In the genomic region with DNA sequence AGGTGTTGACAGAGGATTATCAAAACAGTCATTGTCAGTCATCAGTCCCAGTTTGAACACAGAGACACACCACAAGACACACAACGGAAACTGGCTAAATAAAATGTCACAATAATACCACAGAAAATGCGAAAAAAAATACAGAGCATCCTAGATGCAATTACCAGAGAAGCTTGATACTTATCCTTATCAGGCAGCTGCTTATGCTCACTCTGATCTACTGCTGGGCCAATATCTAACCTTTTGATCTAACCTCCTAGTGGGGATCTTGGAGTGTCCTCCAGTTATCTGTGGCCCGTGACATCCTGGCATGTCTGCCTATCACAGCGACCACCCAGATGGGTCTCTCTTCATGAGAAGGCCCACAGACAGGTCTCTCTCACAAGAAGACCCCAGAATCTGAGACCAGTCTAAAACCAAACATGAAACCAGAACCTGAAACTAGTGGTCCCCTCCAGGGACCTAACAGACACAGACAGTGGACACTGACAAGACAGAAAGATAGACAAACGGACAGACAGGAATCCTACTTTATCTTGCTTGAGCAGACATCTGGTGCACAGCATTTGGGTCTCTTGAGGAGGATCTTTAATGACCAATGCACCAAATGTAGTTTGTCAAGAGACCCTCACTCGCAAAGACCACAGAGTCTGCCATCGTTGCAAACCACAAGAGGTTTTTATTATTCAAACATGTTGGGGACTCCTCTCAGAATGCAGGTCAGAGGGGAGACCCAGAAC, we compare ENCODE assay signal across 28 mouse cellular contexts. TPM values are rescaled to one million over a fixed set of nuclear protein-coding genes. Genes with fewer than 3 reads are reported as not detected.
DNase-seq lines count a peak whose midpoint lies in the region; ATAC-seq and TF ChIP-seq lines count a peak whose summit lies in the region.
"Had no signal": no experiment of that assay in that cellular context is flagged by ENCODE, and none has a peak within 500 bp of the region (broad histone marks: within the 10 kb centered on the region; RNA-seq: fewer than 3 reads in every experiment).

No protein-coding gene starts in this region.

- H3K4me1 ChIP-seq in G1E (ENCODE audit: insufficient read depth, low read depth, low read length) (peaks cover 5% of the 10 kb centered on the region; the same call in 1 of the 2 replicates), MEL (ENCODE audit: control insufficient read depth in 1 of 2, insufficient read depth in 2 of 2, low read length in 2 of 2) (peaks cover 14 to 18% of the 10 kb centered on the region in 2 experiments)
- H3K4me1 ChIP-seq in liver, postnatal 0 days (ENCODE audit: insufficient read depth): no peaks in the 10 kb centered on the region

- peak overlapping the region; percentile 11; the same call in 1 of the 2 replicates for H3K9ac ChIP-seq in MEL (ENCODE audit: control insufficient read depth, low read depth, low read length, poor library complexity, severe bottlenecking)
- no peak overlapping the region for H3K9ac ChIP-seq in liver, postnatal 0 days (replicated peaks)

- no peaks in the 10 kb centered on the region for H3K27me3 ChIP-seq in G1E (ENCODE audit: insufficient read depth, low read length)
- H3K27me3 ChIP-seq in MEL (ENCODE audit: control insufficient read depth in 1 of 2, insufficient read depth in 2 of 2, low read length in 2 of 2): no peaks in the 10 kb centered on the region
- no peaks in the 10 kb centered on the region for H3K27me3 ChIP-seq in liver, postnatal 0 days (ENCODE audit: insufficient read depth, low read length)
- H3K27me3 ChIP-seq: CH12.LX, Patski had no signal

- H3K9me3 ChIP-seq in G1E (replicated peaks): no peaks in the 10 kb centered on the region
- H3K9me3 ChIP-seq in MEL (replicated peaks; ENCODE audit: insufficient read depth, low read length): no peaks in the 10 kb centered on the region
- H3K9me3 ChIP-seq in liver, postnatal 0 days (ENCODE audit: low read length): no peaks in the 10 kb centered on the region

- H3K79me2 ChIP-seq in MEL (ENCODE audit: control insufficient read depth, insufficient read depth, low read length, poor library complexity): no peaks in the 10 kb centered on the region

- TF ChIP-seq RAD21 in MEL (IDR thresholded peaks at IDR 0.05; ENCODE audit: low read depth, low read length): no peak

- ATAC-seq in G1E (ENCODE audit: extremely low read depth, insufficient number of reproducible peaks, low FRiP score, poor library complexity, severe bottlenecking): peak; percentile 81
- ATAC-seq in liver, postnatal 0 days: no peak
- ATAC-seq: activated CD4-positive, CD25-positive, alpha-beta regulatory T cell, adult 4 months; CD4-positive, CD25-positive, alpha-beta regulatory T cell, adult 4 months; Patski had no signal

- TF ChIP-seq POLR2A in MEL (IDR thresholded peaks at IDR 0.05; ENCODE audit: control insufficient read depth in 1 of 2, insufficient read depth in 1 of 2, low read depth in 1 of 2, low read length in 2 of 2, poor library complexity in 1 of 2): no peak

- H3K36me3 ChIP-seq in G1E (replicated peaks) (no peaks in the 10 kb centered on the region), MEL (ENCODE audit: control insufficient read depth in 1 of 2, insufficient read depth in 2 of 2, low read length in 2 of 2) (peaks cover 0 to 33% of the 10 kb centered on the region in 2 experiments; a peak in 2 of 4 replicates)
- H3K36me3 ChIP-seq in liver, postnatal 0 days (replicated peaks; ENCODE audit: insufficient read depth, low read length): no peaks in the 10 kb centered on the region

- peak; percentile 47 to 61 for TF ChIP-seq EP300 in MEL (IDR thresholded peaks at IDR 0.05; ENCODE audit: low read depth in 1 of 2, low read length in 2 of 2)
- no peak for TF ChIP-seq EP300 in liver, postnatal 0 days (IDR thresholded peaks at IDR 0.05; ENCODE audit: low read depth)

- H3K4me2 ChIP-seq in liver, postnatal 0 days (ENCODE audit: low read depth, low read length): no peak overlapping the region

- TF ChIP-seq CTCF in G1E (IDR thresholded peaks at IDR 0.05; ENCODE audit: low read depth, low read length): no peak
- no peak for TF ChIP-seq CTCF in MEL (IDR thresholded peaks at IDR 0.05 in 2 of 3, conservative IDR thresholded peaks at IDR 0.05 in 1 of 3; ENCODE audit: control insufficient read depth in 1 of 3, insufficient read depth in 1 of 3, low read depth in 2 of 3, low read length in 3 of 3, poor library complexity in 1 of 3, severe bottlenecking in 1 of 3)
- no peak for TF ChIP-seq CTCF in liver, postnatal 0 days (IDR thresholded peaks at IDR 0.05; ENCODE audit: low read depth)

- DNase-seq in G1E (ENCODE audit: low spot score) (no peak), MEL (ENCODE audit: low read depth, low spot score) (peak; percentile 44), MEL-GATA-1-ER (ENCODE audit: extremely low read depth, low read depth) (peak; percentile 54)
- DNase-seq in retina, postnatal 1 day: no peak
- no peak for DNase-seq in frontal cortex, postnatal 25 days (ENCODE audit: low spot score in 2 of 2)
- DNase-seq in liver, postnatal 0 days: no peak
- DNase-seq: adrenal gland, adult 2 months; adrenal gland, adult 8-10 months; adrenal gland, postnatal 10 days; adrenal gland, postnatal 14 days; adrenal gland, postnatal 25 days; adrenal gland, postnatal 36 days; B cell, adult 2 months; cerebellum, adult 11 months; cerebellum, adult 11-12 months; cerebellum, adult 18-20 months; cerebellum, adult 2 months; cerebellum, adult 8-10 months; cerebellum, adult 9-10 months had no signal

- H3K27ac ChIP-seq in MEL (ENCODE audit: control insufficient read depth, low read depth, low read length): peak overlapping the region; percentile 88
- no peak overlapping the region for H3K27ac ChIP-seq in liver, postnatal 0 days (ENCODE audit: low read depth)

- WGBS in liver, postnatal 0 days (ENCODE audit: insufficient replicate concordance): 68% methylated on average over 7 of the region's 7 CpGs

- H3K4me3 ChIP-seq in G1E (ENCODE audit: low read depth, low read length) (no peak overlapping the region), MEL (ENCODE audit: control insufficient read depth in 1 of 2, insufficient read depth in 1 of 2, low read depth in 2 of 2, low read length in 2 of 2) (peak overlapping the region in 1 of 2 experiments; percentile 48; a peak in 2 of 4 replicates)
- H3K4me3 ChIP-seq in liver, postnatal 0 days (ENCODE audit: low read depth, low read length): no peak overlapping the region

TF ChIP-seq in MEL, 35 proteins besides CTCF, POLR2A, EP300 and RAD21:
- 0 out of 2 replicates have a peak, but pooled peaks have one; percentile 17 for TF ChIP-seq MYB (IDR thresholded peaks at IDR 0.05; ENCODE audit: low read depth, low read length)
- TF ChIP-seq ZNF384 (IDR thresholded peaks at IDR 0.05; ENCODE audit: low read depth, low read length): peak; percentile 71
- TF ChIP-seq ZMIZ1 (IDR thresholded peaks at IDR 0.05; ENCODE audit: low read depth, low read length): 0 out of 2 replicates have a peak, but pooled peaks have one; percentile 15
- peak; percentile 70; the same call in 1 of the 2 replicates for TF ChIP-seq BHLHE40 (IDR thresholded peaks at IDR 0.05; ENCODE audit: borderline replicate concordance, low read depth, low read length)
- peak; percentile 44 for TF ChIP-seq ETS1 (IDR thresholded peaks at IDR 0.05; ENCODE audit: low read depth, low read length)
- no peak for TF ChIP-seq CHD1 (IDR thresholded peaks at IDR 0.05; ENCODE audit: low read depth, low read length)
- no peak for TF ChIP-seq MAX (IDR thresholded peaks at IDR 0.05; ENCODE audit: low read length)
- TF ChIP-seq GATA1 (IDR thresholded peaks at IDR 0.05; ENCODE audit: low read depth, low read length): peak; percentile 71
- no peak for TF ChIP-seq POLR2AphosphoS2 (IDR thresholded peaks at IDR 0.05; ENCODE audit: low read length)
- 0 out of 2 replicates have a peak, but pooled peaks have one; percentile 6 for TF ChIP-seq TBP (IDR thresholded peaks at IDR 0.05; ENCODE audit: low read depth, low read length)
- TF ChIP-seq SIN3A (IDR thresholded peaks at IDR 0.05; ENCODE audit: low read length): 0 out of 2 replicates have a peak, but pooled peaks have one; percentile 15
- TF ChIP-seq TCF12 (IDR thresholded peaks at IDR 0.05; ENCODE audit: low read depth, low read length): peak; percentile 63; the same call in 1 of the 2 replicates
- no peak for TF ChIP-seq SMC3 (IDR thresholded peaks at IDR 0.05; ENCODE audit: low read depth, low read length)
TF ChIP-seq in MEL: peak in this region for 9.

RNA-seq across cellular contexts. Expression of a gene that starts 6.3 kb away (rescaled TPM):
- total RNA-seq in G1E (2014; fragmentation: Nextera tagmentation) (not detected in 2 replicates), G1E (2017) (not detected in 2 replicates), MEL (2012; rRNA removed) (not detected in 2 replicates)
- polyA plus RNA-seq in G1E (2012) (not detected in 2 replicates), MEL (2012; ENCODE audit: insufficient read depth in 1 of 2, insufficient read length in 2 of 2, low read depth in 1 of 2, low replicate concordance in 2 of 2, missing spikeins in 1 of 2) (not detected)
- polyA plus RNA-seq in liver, postnatal 0 days (2015; fragmentation: Nextera tagmentation; extraction: Ambion mirVana): not detected in 2 replicates
- total RNA-seq: adrenal gland, adult 18-20 months; adrenal gland, adult 2 months; adrenal gland, adult 8-10 months; adrenal gland, postnatal 10 days; adrenal gland, postnatal 14 days; adrenal gland, postnatal 25 days; adrenal gland, postnatal 36 days; adrenal gland, postnatal 4 days; CH12.LX; ES-E14 had no signal
- polyA plus RNA-seq: activated CD4-positive, CD25-positive, alpha-beta regulatory T cell, adult 4 months; adrenal gland, adult 2 months; brain, embryonic 14.5 days; C2C12; CD4-positive, CD25-positive, alpha-beta regulatory T cell, adult 4 months; cerebellum, adult 2 months; Patski had no signal

Comparison
In these comparisons a context has a peak if more than half of its experiments do, and no peak if none do; other contexts are left out.
1. DNase-seq: peak in MEL (single experiment) and MEL-GATA-1-ER (single experiment); none in G1E (single experiment), retina, postnatal 1 day (single experiment), frontal cortex, postnatal 25 days (0 of 2) and liver, postnatal 0 days (single experiment).